Mouse (Mus musculus): Measurements from ENCODE around the gene Krt18. TPM values are rescaled to one million over a fixed set of nuclear protein-coding genes. Genes with fewer than 3 reads are reported as not detected.
"Not testable (repeated sequence)": the region's sequence is repeated elsewhere in the genome, so short reads cannot be mapped to it uniquely, and the experiment has no call there.

Krt18 gene
- total RNA-seq, 2 experiments from 2014 or later: 20.2 to 24.9 TPM

DNA sequence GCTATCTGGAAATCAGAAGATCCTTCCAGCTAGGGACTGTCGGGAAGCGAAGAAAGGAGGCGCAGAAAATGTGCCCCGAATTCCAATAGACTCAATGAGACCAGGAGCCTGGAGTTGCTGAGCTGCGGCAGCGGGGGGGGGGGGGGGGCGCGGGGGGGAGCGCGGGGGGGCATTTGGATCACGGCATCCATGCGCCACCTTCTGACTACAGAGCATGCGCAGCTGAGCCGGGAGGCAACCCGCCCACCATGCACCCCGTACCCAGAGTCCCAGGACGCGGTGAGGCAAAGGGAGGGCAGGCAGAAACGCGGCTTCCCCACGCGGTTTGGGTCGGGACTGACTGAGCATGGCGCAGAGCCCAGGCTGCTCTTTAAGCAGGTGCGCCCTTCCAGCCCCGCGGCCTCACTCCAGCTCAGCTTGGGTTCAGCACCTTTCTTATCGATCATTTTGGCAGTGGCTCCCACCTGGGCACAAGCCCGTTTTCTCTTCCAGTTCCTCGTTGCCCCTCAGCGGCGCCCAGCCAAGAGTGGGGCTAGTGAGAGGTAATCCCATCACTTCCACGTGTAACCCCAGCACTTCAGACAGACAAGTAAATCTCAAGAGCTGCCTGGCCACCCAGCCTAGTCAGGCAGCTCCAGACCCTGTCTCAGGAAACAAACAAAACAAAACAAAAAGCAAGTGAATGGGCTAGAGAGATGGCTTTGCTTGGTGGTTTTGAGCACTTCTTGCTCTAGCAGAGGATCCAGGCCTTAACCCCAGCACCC lies 24.1 kb downstream of the Krt18 start:
- ATAC-seq (replicated peaks; ENCODE audit: poor library complexity, severe bottlenecking): peak; percentile 91

- no peak for ATAC-seq (replicated peaks; ENCODE audit: poor library complexity, severe bottlenecking)
These were observed 28.7 kb downstream of the Krt18 start for GRCm38 (mm10) chr15:102056495-102057174.

DNA sequence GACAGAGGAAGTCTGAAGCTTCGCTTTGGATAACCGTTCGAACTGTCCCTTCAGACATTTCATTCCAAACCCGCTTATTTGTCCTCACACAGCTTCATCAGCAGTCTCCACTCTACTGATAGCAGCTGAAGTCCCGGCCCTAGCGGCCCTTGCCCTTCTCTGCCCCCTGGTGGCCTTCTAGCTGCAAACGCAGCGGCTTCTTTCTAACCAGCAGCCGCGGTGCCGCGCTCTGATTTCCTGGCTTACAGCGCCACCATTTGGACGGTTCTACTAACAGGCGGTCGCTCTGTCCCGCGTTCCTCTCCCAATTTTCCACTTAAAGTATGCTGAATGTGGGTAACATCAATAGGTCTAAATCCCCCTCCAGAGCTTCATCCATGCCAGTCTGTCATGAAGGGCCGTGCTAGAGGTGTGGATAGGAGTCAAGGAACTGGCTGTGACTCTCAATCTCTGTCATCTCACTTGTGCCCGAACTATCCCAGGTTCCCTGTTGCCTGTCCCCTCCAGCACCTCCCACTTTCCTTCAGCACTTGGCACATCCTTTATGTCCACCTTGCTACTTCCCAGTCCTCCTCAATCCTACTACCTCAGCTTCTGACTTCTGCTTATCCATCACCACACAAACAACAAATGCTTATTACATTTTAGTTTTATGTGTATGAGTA lies 37.8 kb downstream of the Krt18 start:
- peak; percentile 99 for ATAC-seq (replicated peaks; ENCODE audit: poor library complexity, severe bottlenecking)

- 0 out of 2 replicates have a peak, but pooled peaks have one; percentile 28 for ATAC-seq (replicated peaks; ENCODE audit: poor library complexity, severe bottlenecking)
These were observed 42.8 kb downstream of the Krt18 start for GRCm38 (mm10) chr15:102070476-102071467.

DNA sequence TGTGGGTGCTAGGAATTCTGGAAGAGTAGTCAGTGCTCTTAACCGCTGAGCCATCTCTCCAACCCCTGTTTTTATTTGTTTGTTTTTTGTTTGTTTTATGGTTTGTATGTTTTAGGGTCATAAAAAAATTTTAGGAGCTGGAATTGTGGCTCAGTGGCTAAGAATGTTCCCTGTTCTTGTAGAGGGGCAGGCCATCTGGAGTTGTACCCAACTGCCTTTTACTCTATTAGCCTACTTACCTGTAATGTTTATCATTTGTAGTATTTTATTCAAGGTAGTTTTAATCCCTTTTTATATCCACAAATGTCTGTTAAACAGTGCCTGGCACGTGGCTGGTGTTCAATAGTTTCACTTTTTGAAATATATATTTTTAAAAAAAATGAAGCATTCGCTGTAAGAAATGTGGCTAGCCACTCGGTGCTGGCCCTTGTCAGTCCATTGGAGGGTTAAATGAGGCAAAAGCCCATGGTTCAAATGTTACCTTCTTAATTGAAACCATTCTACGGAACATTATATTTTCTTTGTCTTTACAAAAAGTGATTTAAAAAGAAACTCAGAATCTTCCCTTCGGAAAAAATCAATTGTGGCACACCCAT lies 45.1 kb downstream of the Krt18 start:
- ATAC-seq (replicated peaks; ENCODE audit: poor library complexity, severe bottlenecking): no peak

DNA sequence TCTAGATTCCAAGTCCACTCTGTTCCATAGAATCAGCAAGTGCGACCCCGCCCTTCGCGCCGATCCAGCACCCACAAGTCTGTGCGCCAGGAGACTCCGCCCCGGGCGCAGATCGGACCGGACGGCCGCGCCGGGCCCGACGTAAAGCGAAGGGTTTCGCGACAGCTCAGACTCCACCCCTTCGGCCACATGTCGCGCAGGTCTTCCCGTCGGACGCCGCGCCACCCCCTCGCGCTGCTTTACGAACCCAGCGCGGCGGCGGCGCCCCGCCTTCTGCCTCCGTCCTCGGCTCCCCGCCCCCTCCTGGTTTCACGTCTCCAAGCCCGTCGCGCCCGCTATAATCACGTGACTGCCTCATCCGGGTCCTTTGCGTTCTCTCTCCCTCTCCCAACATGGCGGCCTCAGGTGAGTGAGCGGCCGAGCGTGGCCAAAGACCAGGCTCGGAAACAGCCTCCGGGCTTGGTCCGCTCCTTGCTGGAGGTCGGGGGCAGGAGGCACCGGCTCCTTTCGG lies 45.6 kb downstream of the Krt18 start, which contains the start of gene Eif4b:
Gene Eif4b, plus strand, starts transcription at position 215 of the 511 bp plus-strand sequence.
- ATAC-seq (replicated peaks; ENCODE audit: poor library complexity, severe bottlenecking): peak; percentile 94

- peak; percentile 32 for ATAC-seq (replicated peaks; ENCODE audit: poor library complexity, severe bottlenecking)
These were observed 46.2 kb downstream of the Krt18 start for GRCm38 (mm10) chr15:102074070-102074731.

- ATAC-seq (replicated peaks; ENCODE audit: poor library complexity, severe bottlenecking): no peak
These were observed 47.1 kb downstream of the Krt18 start for GRCm38 (mm10) chr15:102074876-102075585.

- ATAC-seq (replicated peaks; ENCODE audit: poor library complexity, severe bottlenecking): no peak
These were observed 49.2 kb downstream of the Krt18 start for GRCm38 (mm10) chr15:102077111-102077677.

DNA sequence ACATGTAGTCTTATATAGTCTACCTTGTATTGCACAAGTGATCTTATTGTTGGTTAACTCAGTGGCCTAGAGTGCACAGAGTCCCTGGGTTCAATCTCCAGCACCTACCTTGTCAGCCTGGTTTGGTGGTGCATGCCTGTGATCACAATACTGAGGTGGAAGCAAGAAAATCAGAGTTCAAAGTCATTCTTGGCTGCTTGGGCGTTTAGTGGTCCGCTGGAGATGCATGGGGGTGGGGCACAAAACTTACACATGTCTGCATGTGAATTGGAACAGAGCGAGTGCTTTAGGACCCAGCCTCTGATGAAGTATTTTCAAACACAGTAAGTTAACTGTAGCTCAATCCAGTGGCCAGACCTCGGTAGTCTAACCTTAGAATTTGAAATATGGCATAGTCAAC lies 51.2 kb downstream of the Krt18 start:
- no peak for ATAC-seq (replicated peaks; ENCODE audit: poor library complexity, severe bottlenecking)

DNA sequence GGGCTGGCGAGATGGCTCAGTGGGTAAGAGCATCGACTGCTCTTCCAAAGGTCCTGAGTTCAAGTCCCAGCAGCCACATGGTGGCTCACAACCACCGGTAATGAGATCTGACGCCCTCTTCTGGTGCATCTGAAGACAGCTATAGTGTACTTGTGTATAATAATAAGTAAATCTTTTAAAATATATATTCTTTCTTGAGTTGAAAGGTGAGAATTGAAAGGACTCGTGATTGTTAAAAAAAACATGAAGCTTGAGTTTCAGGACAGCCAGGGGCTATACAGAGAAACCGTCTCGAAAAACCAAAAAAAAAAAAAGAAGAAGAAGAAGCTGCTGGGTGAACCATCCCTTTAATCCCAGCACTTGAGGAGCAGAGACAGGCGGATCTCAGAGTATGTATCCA lies 51.9 kb downstream of the Krt18 start:
- not testable (repeated sequence) for ATAC-seq (replicated peaks; ENCODE audit: poor library complexity, severe bottlenecking)

DNA sequence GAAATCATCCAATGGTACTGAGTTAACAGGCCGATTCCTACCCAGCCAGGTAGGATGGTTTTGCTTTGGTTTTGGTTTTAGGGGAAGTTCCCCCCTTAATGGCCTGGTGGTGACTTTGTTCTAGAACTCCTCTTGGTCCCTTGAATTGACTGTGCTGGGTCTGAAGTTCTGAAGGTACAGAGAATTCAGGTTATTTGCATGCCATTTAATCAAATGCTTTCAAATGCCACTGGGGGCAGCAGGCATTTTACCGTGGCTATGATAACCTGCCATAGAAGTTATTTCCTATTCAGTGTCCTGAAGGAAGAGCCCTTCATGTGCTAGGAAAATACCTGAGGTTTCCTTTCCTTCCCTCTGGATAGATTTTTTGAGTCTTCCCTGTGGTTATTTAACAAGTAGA lies 52.4 kb downstream of the Krt18 start:
- no peak for ATAC-seq (replicated peaks; ENCODE audit: poor library complexity, severe bottlenecking)

Other genes with a start within 250 kb of the Krt18 start
- gene Krt72, start 241.7 kb upstream of the Krt18 start, total RNA-seq (2014; fragmentation: Nextera tagmentation): not detected in 2 replicates
- gene Krt72, start 241.7 kb upstream of the Krt18 start, total RNA-seq (2017): not detected in 2 replicates
- not detected in 2 replicates for gene Krt73, start 225.8 kb upstream of the Krt18 start, total RNA-seq (2014; fragmentation: Nextera tagmentation)
- gene Krt73, start 225.8 kb upstream of the Krt18 start, total RNA-seq (2017): not detected in 2 replicates
- not detected in 2 replicates for gene Krt2, start 210.0 kb upstream of the Krt18 start, total RNA-seq (2014; fragmentation: Nextera tagmentation)
- not detected in 2 replicates for gene Krt2, start 210.0 kb upstream of the Krt18 start, total RNA-seq (2017)
- gene Krt1, start 177.4 kb upstream of the Krt18 start, total RNA-seq (2014; fragmentation: Nextera tagmentation): not detected in 2 replicates
- not detected in 2 replicates for gene Krt1, start 177.4 kb upstream of the Krt18 start, total RNA-seq (2017)
- gene Krt77, start 158.5 kb upstream of the Krt18 start, total RNA-seq (2014; fragmentation: Nextera tagmentation): not detected in 2 replicates
- gene Krt77, start 158.5 kb upstream of the Krt18 start, total RNA-seq (2017): not detected in 2 replicates
- not detected in 2 replicates for gene Krt76, start 135.3 kb upstream of the Krt18 start, total RNA-seq (2014; fragmentation: Nextera tagmentation)
- gene Krt76, start 135.3 kb upstream of the Krt18 start, total RNA-seq (2017): not detected in 2 replicates
- gene Krt4, start 103.4 kb upstream of the Krt18 start, total RNA-seq (2014; fragmentation: Nextera tagmentation): not detected in 2 replicates
- gene Krt4, start 103.4 kb upstream of the Krt18 start, total RNA-seq (2017): not detected in 2 replicates
- gene Krt79, start 87.9 kb upstream of the Krt18 start, total RNA-seq (2014; fragmentation: Nextera tagmentation): not detected in 2 replicates
- not detected in 2 replicates for gene Krt79, start 87.9 kb upstream of the Krt18 start, total RNA-seq (2017)
- gene Krt78, start 73.9 kb upstream of the Krt18 start, total RNA-seq (2014; fragmentation: Nextera tagmentation): not detected in 2 replicates
- gene Krt78, start 73.9 kb upstream of the Krt18 start, total RNA-seq (2017): not detected in 2 replicates
- gene Krt8, start 23.7 kb upstream of the Krt18 start, total RNA-seq (2014; fragmentation: Nextera tagmentation): 0.30 TPM in 1 of 2 replicates, not detected in the other
- 0.31 and 0.60 TPM in 2 replicates for gene Krt8, start 23.7 kb upstream of the Krt18 start, total RNA-seq (2017)
- 244 and 264 TPM in 2 replicates for gene Eif4b, start 45.6 kb downstream of the Krt18 start, total RNA-seq (2014; fragmentation: Nextera tagmentation)
- 450 TPM in 2 replicates for gene Eif4b, start 45.6 kb downstream of the Krt18 start, total RNA-seq (2017)
- 0.17 TPM in 1 of 2 replicates, not detected in the other for gene Tns2, start 72.2 kb downstream of the Krt18 start, total RNA-seq (2014; fragmentation: Nextera tagmentation)
- gene Tns2, start 72.2 kb downstream of the Krt18 start, total RNA-seq (2017): not detected in 2 replicates
- 10.9 and 12.6 TPM in 2 replicates for gene Spryd3, start 108.1 kb downstream of the Krt18 start, total RNA-seq (2014; fragmentation: Nextera tagmentation)
- gene Spryd3, start 108.1 kb downstream of the Krt18 start, total RNA-seq (2017): 13.2 and 24.2 TPM in 2 replicates
- not detected in 2 replicates for gene Igfbp6, start 116.2 kb downstream of the Krt18 start, total RNA-seq (2014; fragmentation: Nextera tagmentation)
- not detected in 2 replicates for gene Igfbp6, start 116.2 kb downstream of the Krt18 start, total RNA-seq (2017)
- gene Soat2, start 122.3 kb downstream of the Krt18 start, total RNA-seq (2014; fragmentation: Nextera tagmentation): 0.85 and 0.97 TPM in 2 replicates
- gene Soat2, start 122.3 kb downstream of the Krt18 start, total RNA-seq (2017): 0.15 and 0.56 TPM in 2 replicates
- 48.7 and 68.9 TPM in 2 replicates for gene Zfp740, start 175.1 kb downstream of the Krt18 start, total RNA-seq (2014; fragmentation: Nextera tagmentation)
- gene Zfp740, start 175.1 kb downstream of the Krt18 start, total RNA-seq (2017): 23.8 and 27.8 TPM in 2 replicates
- 17.0 and 18.1 TPM in 2 replicates for gene Csad, start 176.5 kb downstream of the Krt18 start, total RNA-seq (2014; fragmentation: Nextera tagmentation)
- 7.5 and 23.4 TPM in 2 replicates for gene Csad, start 176.5 kb downstream of the Krt18 start, total RNA-seq (2017)
- gene Itgb7, start 203.8 kb downstream of the Krt18 start, total RNA-seq (2014; fragmentation: Nextera tagmentation): 7.4 and 42.7 TPM in 2 replicates
- gene Itgb7, start 203.8 kb downstream of the Krt18 start, total RNA-seq (2017): 15.2 and 31.6 TPM in 2 replicates
- gene Rarg, start 229.3 kb downstream of the Krt18 start, total RNA-seq (2014; fragmentation: Nextera tagmentation): 7.5 and 11.5 TPM in 2 replicates
- 2.0 and 3.4 TPM in 2 replicates for gene Rarg, start 229.3 kb downstream of the Krt18 start, total RNA-seq (2017)
- gene Gm9918, start 242.4 kb downstream of the Krt18 start, total RNA-seq (2014; fragmentation: Nextera tagmentation): not detected in 2 replicates
- not detected in 2 replicates for gene Gm9918, start 242.4 kb downstream of the Krt18 start, total RNA-seq (2017)